ENCODE assay signal across 7 mouse cellular contexts in the genomic region with DNA sequence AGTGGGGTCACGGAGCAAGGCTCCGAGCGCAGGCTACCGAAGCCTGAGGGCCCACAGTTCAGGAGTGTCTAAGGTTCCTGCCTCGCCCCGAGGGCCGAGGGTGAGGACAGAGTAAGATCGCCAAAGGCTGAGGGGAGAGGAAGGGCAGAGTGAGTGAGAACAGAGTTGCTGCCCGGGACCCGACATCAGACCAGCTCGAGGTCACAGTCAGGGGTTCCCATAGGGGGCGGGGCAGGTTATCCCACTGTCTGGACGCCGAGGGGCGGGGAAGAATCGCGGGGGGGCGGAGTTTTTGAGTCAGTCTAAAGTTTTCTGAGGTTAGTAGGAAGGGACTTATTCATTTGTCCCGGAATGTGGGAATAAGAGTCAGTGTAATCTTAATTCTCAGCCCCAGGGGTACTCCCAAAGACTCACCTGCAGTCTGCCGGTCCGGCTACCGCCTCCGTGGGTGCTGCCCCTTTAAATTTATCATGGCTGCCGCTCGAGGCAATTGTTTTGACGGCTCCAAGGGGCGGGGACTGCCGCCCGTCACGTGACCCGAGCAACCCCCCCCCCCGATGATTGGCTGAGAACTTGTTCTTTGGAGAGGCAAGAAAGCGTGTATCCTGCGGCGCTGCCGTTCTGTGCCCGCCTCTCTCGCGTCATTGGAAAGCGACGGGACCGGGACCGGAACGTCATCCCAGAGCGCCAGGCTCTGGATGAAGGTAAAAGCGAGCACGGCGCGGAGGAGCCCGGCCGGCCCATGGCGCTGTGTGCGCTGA. TPM values are rescaled to one million over a fixed set of nuclear protein-coding genes. Genes with fewer than 3 reads are reported as not detected.
DNase-seq lines count a peak whose midpoint lies in the region; ATAC-seq lines count a peak whose summit lies in the region.

A gene (minus strand): TSS at position 462 of the 761 bp plus-strand sequence.
A gene (plus strand): TSS at position 669 of the 761 bp plus-strand sequence.

- H3K4me3 ChIP-seq in intestine, embryonic 16.5 days (ENCODE audit: low read length) = peak within 1 kb of the TSS; percentile 85
- peak within 1 kb of the TSS; percentile 78 for H3K4me3 ChIP-seq in midbrain, embryonic 11.5 days (ENCODE audit: low read depth, low read length)

- H3K9me3 ChIP-seq in intestine, embryonic 16.5 days (ENCODE audit: control insufficient read depth, low read length) = no peaks in the 10 kb centered on the region
- H3K9me3 ChIP-seq in midbrain, embryonic 11.5 days (ENCODE audit: control insufficient read depth, low read length) = no peaks in the 10 kb centered on the region

- WGBS in intestine, embryonic 16.5 days = under 1% methylated on average over 53 of the region's 53 CpGs
- under 1% methylated on average over 53 of the region's 53 CpGs for WGBS in midbrain, embryonic 11.5 days

- H3K36me3 ChIP-seq in intestine, embryonic 16.5 days (ENCODE audit: control insufficient read depth, insufficient read depth, low read length) = peaks cover 7% of the 10 kb centered on the region
- H3K36me3 ChIP-seq in midbrain, embryonic 11.5 days (ENCODE audit: control insufficient read depth, insufficient read depth, low read length) = no peaks in the 10 kb centered on the region; the same call in 1 of the 2 replicates

- H3K9ac ChIP-seq in intestine, embryonic 16.5 days (ENCODE audit: low read depth, low read length) = peak within 1 kb of the TSS; percentile 88
- peak within 1 kb of the TSS; percentile 68 for H3K9ac ChIP-seq in midbrain, embryonic 11.5 days (ENCODE audit: low read length)

- peak within 1 kb of the TSS; percentile 90 for H3K4me2 ChIP-seq in intestine, embryonic 16.5 days (ENCODE audit: low read depth, low read length)
- H3K4me2 ChIP-seq in midbrain, embryonic 11.5 days = peak within 1 kb of the TSS; percentile 72

- peak within 1 kb of the TSS; percentile 97 for H3K27ac ChIP-seq in intestine, embryonic 16.5 days (ENCODE audit: low read length)
- H3K27ac ChIP-seq in midbrain, embryonic 11.5 days (ENCODE audit: low read depth, low read length) = no peak within 1 kb of the TSS

- peak; percentile 97 for DNase-seq in adrenal gland, adult 8-10 months
- DNase-seq in embryo, embryonic 9.5 days (ENCODE audit: extremely low spot score) = peak; percentile 100
- DNase-seq in gastrocnemius, postnatal 4 days (ENCODE audit: low spot score in 2 of 2) = peak; percentile 95 to 98
- peak; percentile 99 for DNase-seq in left cerebral cortex, postnatal 36 days (ENCODE audit: low spot score in 2 of 2)
- peak; percentile 100 for DNase-seq in midbrain, embryonic 11.5 days (ENCODE audit: low spot score, missing footprints)
- DNase-seq in skeletal muscle tissue, adult 2 months (ENCODE audit: low read depth, low spot score) = peak; percentile 98

- peaks cover 7% of the 10 kb centered on the region; the same call in 1 of the 2 replicates for H3K4me1 ChIP-seq in intestine, embryonic 16.5 days (ENCODE audit: control insufficient read depth, insufficient read depth, low read length)
- peaks cover 21% of the 10 kb centered on the region for H3K4me1 ChIP-seq in midbrain, embryonic 11.5 days (ENCODE audit: control insufficient read depth, insufficient read depth, low read length)

- intact Hi-C loops in left cerebral cortex, postnatal 36 days (cut with DNase I) = loop anchor here (2.0 kb wide), 1 partner anchor 35 kb away; a partner anchor contains a TSS

- peak; percentile 61 for ATAC-seq in intestine, embryonic 16.5 days
- peak; percentile 74 for ATAC-seq in midbrain, embryonic 11.5 days (ENCODE audit: low FRiP score)

- no peaks in the 10 kb centered on the region for H3K27me3 ChIP-seq in intestine, embryonic 16.5 days (replicated peaks; ENCODE audit: control insufficient read depth, insufficient read depth, low read length)
- H3K27me3 ChIP-seq in midbrain, embryonic 11.5 days (ENCODE audit: control insufficient read depth, insufficient read depth, low read length) = no peaks in the 10 kb centered on the region

RNA-seq across cellular contexts. Expression of the first gene that starts in this region (rescaled TPM):
- 10 to 100 TPM; 42.3 to 59.8 (median 53.2) TPM for total RNA-seq in adrenal gland, adult 8-10 months (2022)
- 10 to 100 TPM; 21.6 to 24.1 TPM for total RNA-seq in gastrocnemius, postnatal 4 days (2021)
- polyA plus RNA-seq in intestine, embryonic 16.5 days (2015; fragmentation: Nextera tagmentation; extraction: Ambion mirVana) = 93.7 and 104 TPM in 2 replicates
- total RNA-seq in left cerebral cortex, postnatal 36 days (2021) = 10 to 100 TPM; 19.9 to 21.7 TPM
- polyA plus RNA-seq in midbrain, embryonic 11.5 days (2014; fragmentation: Nextera tagmentation; extraction: Ambion mirVana) = 26.6 and 29.8 TPM in 2 replicates

RNA-seq across cellular contexts. Expression of the second gene that starts in this region (rescaled TPM):
- total RNA-seq in adrenal gland, adult 8-10 months (2022) = 100 to 1,000 TPM in 2 of 4 experiments, 10 to 100 TPM in 2; 91.8 to 122 (median 104) TPM
- total RNA-seq in gastrocnemius, postnatal 4 days (2021) = 100 to 1,000 TPM; 104 to 107 TPM
- polyA plus RNA-seq in intestine, embryonic 16.5 days (2015; fragmentation: Nextera tagmentation; extraction: Ambion mirVana) = 164 and 170 TPM in 2 replicates
- 10 to 100 TPM; 52.5 to 54.7 TPM for total RNA-seq in left cerebral cortex, postnatal 36 days (2021)
- polyA plus RNA-seq in midbrain, embryonic 11.5 days (2014; fragmentation: Nextera tagmentation; extraction: Ambion mirVana) = 97.8 and 100 TPM in 2 replicates
